Mouse (Mus musculus): ENCODE results near the gene Gm11983. TPM values are rescaled to one million over a fixed set of nuclear protein-coding genes. Genes with fewer than 3 reads are reported as not detected.

Gm11983 gene
- total RNA-seq, 2 experiments from 2014 or later: not detected

Other genes starting within 250 kb of the Gm11983 start
- gene Nacad, start 231.6 kb downstream of the Gm11983 start, total RNA-seq (2021): 1 to 10 TPM in 1 of 2 experiments, under 1 TPM in 1; 0.60 to 1.1 TPM
- 100 to 1,000 TPM; 103 to 106 TPM for gene Tbrg4, start 211.6 kb downstream of the Gm11983 start, total RNA-seq (2021)
- gene Wap, start 199.0 kb downstream of the Gm11983 start, total RNA-seq (2021): not detected
- gene Ramp3, start 179.1 kb downstream of the Gm11983 start, total RNA-seq (2021): 1 to 10 TPM; 4.7 to 5.4 TPM
- gene Adcy1, start 225.8 kb upstream of the Gm11983 start, total RNA-seq (2021): 1 to 10 TPM in 1 of 2 experiments, under 1 TPM in 1; 0.79 to 1.7 TPM

Measured in heart, postnatal 10 days (tissue).